Mouse (Mus musculus) retina, embryonic 14.5 days (tissue): Measurements from ENCODE around the gene Zic4.

Experiments
- DNase-seq: peaks from one replicate; pipeline ENCODE4 v3.0.0-alpha.2; 2015; ENCODE audit warnings: low spot score

Zic4 gene

DNA sequence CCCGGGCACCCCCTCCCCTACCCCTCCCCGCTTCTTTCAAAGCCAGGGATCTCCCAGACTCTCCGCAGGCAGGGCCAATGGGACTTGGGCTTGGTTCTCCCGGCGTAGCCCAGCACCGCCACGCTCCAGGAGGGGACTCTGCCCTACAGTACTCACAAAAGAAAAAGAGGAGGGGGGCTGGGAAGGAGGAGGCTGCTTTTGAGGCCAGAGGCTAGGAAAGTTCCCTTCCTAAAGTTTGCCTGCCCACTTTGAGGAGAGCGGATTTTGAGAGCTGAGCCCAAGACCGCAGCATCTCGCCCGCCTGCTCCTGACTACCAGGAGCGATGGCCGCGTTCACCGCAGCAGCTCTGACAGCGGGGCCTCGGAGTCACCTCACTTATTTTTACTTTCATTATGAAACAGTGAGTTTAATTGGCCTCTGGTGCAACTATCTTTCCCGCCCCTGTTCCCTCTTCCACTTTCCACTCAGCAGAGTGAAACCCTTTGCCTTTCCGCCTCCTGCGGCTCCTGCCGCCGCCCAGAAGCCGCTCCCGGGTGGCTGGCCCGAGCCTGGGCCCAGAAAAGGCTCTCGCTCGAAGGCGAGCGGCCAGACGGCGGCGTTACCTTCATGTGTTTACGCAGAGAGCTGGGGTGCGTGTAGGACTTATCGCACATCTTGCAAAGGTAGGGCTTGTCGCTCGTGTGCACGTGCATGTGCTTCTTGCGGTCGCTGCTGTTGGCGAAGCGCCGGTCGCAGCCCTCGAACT, at the start of gene Zic4:
Gene Zic4, plus strand, starts transcription at position 558 of the 746 bp plus-strand sequence.
- peak; percentile 82 for DNase-seq

DNA sequence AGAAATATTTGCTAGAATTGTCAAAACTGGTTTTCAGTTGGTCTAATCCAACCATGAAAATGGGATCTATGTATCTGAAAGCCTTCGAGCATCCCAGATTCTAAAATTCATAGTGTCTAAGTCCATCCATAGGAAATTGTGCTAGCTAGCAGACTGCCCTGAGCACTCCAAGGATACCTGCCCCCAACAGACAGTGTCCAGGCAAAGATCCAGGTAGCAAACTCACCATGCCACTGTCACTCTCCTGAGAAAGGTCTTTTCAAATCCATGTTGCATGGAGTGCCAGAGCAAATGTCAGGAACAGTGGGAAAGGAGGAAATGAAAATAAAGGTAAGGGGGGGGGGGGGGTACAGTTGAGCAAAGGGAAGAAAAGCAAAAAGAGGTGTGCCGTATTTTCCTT, 14.6 kb upstream of the Zic4 start:
- no peak for DNase-seq

DNA sequence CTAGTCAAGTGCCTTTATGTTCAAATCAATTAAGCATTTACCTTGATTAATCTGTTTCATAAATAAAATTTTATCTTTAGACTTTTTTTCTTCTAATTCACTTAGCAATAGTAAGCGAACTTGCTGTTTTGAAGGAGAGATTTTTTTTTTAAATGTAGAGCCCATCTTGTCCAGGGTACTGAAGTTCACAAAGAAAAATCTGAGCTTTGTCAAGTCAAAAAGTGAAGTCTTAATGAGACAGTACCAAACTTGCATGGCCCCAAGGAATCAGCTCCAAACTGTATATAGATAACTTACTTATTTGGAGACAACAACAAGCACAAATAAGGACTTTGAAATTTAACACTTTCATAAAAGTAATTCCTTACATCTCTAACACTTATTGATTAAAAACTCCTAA, 13.5 kb upstream of the Zic4 start:
- DNase-seq = no peak

DNA sequence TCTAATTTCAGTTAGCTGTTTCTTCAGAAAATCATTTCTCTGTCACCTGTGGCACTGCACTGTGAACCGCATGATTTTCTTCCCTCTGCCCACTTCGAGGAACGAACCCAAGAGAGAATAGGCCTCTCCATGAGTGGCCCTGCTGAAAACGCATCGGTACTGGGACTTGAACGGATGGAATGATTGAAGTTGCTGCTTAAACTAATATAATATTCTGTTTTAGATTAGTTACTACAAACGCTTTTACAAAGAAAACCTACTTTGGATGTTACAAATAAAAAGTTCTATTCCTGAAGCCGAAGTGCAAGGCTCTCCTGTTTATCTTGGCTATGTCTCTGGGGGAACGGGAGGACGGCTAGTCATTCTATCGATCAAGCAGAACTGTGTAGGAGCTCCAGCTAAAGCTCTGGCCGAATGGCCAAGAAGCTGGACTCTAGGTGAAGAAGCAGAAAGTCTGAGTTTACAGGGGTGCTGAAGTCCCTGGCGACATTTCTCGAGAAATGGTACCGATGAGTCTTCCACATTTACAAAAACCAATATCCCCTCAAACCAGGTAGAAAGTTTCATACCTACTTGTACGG, 11.9 kb upstream of the Zic4 start:
- peak; percentile 55 for DNase-seq

DNA sequence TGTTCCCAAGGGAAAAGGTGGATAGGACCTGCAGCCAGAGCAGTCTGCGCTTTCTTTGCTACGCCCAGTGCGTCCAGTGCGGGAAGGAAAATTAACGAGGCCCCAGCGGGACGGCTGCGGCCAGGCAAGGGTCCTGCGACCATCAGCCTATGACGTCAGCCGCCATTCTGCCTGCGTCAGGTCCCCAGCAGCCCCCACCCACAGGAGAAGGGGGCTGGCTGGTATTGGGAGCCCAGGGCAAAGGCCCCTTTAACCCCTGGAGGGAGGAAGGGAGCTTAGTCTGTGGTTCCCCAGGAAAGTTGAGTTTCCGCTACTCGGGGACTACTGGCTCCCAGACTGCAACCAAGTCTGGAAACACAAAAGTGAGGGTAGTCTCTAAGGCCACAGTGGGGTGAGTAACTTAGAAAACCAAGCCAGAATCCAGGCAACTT, 11.3 kb upstream of the Zic4 start:
- DNase-seq = peak; percentile 68

DNA sequence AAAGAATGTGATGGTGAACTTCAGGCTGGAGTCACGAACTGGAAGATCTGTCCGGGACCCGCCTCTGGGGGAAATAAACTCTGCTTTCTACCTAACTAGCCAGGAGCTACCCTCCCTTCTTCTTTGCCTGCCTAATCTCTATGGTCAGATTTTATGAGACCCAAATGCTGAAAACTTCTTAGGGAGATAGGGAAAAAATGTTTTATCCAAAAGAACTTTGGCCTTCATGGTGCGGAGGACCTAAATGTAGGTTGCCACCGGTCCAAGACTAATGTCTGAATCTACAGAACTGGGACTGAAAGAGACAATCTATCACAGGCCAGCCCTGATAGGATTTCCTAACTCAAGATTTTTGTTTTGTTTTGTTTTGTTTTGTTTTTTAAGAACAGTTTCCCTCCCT, 10.9 kb upstream of the Zic4 start:
- DNase-seq = no peak

DNA sequence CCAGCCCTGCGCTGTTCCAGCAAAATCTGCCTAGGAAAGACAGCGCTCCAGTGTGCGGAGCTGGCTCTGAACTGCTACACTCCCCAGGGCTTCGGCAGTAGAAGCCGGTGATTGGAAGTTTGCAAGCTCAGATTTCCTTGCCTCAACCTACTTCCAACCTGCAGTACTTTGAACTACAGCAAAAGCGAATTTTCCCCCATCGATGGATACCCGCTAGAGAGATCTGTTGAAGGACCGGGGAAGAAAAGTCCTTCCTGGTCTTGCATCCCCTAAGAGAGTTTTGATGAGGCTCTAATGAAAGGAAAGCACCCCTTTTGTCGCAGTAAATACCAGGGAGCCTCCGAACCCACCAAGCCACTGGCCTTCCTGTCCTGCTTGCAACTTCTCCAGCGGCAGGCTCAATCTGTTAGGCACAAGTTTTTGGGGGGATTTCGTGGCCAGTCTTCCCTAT, 10.2 kb upstream of the Zic4 start:
- peak; percentile 48 for DNase-seq

DNA sequence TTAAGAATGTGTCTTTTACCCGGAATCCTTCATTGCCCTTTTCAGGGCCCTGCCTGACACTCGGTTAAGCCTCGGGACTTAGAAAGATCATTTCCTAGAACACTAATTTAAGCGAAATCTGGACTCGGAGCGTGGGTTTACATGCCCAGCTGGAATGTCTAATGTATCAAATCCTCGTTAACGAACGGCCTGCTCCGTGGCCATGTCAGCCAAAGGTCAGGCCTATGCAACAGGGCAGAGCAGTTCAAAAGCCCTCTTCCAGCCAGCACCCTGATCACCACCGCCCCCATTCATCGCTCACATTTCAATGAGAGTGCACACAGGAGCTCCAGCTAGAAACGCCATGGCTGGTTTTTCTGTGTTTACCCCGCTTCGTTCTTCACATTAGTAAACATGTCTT, 9.4 kb upstream of the Zic4 start:
- DNase-seq = peak; percentile 63

DNA sequence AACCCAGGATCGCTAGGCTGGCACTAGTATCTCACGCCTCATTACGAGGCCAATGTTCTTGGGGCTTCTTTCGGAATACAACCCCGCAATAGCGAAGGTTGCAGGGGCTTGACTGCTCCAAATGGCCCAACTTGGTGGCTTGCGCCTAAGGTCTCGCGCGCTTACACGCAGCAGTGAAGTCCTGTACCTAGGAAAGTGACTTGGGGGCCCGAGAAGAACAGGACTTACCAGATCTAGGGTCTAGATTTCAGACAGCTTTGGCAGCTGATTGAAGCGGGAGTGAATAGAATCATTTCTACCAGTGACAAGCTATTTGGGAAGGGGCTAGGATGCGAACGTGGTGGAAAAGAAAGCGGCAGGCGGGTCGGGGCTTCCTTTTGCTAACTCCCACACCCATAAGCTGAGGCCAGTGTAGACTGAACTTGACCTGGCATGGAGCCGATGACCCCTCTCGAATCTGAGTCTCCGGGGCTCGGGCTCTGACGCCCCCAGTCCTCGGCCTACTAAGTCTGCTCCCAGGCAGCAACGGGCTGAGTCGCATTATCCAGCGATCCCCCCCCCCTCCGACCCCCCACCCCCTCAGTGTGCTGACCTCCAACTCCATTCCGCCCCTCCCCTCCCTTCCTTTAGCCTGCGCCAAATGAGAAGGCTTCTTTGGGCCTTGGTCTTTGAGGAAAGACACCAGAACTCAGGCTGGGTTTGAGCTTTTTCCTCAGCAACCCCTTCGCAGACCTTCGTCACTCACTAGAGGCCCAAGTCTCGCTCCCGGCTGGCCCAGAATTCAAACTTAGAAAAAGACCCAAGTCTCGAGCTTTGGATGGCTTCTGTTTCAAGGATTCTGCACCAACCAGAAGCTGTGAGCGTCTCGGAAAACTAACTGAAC, 8.4 kb upstream of the Zic4 start:
- peak; percentile 51 for DNase-seq

DNA sequence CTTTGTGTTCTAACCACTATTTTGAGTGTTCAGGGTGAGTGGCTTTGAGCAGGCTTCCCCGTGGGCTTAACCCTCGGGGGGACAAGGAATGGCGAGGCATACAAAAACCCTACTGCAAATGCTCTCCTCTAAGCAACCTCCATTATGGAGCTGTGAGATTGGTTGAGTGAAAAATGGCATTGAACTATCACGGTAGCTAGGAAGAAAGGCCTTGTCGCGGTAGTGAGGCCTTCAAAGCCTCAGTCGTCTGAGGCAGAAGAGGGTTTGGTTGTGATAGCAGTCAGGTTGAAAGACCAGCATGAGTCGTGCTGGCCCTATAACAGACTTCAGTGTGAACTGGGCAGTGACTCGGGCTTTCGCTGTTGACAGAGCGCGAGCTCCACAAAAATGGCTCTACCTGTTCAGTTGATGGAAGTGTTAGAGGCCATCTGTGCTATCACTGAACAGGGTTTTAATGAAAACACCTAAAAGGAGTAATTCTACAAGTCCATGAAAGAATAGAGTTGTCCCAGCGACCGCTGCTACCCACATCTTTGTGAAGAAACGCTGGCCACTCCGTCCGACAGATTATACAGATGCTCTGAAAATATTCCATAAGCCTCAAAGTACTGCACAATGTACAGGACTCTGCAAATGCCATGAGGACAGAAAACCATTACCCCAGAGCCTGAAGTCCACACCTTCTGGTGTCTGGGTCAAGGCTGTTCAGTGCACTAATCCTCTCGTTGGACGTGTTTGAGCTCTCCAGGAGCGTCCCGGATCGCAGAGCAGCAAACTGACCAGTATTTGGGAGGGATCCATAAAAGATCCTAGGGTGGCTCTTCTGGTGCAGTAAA, 7.6 kb upstream of the Zic4 start:
- DNase-seq = no peak

DNA sequence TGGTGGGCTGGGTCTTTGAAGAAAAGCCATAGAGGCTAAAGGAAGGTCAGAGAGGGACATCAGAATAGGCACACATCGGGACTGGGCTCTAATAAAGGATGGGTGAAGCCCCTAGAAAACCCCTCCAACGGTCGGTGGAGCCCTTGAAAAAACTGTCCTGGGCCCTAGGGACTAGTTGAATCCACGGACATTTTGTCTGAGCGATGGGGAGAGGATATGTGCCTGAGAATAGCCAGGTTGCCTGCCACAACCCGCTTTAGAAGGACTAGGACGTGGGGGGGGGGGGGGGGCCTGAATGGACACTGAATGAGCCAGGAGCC, 7.0 kb upstream of the Zic4 start:
- DNase-seq = peak; percentile 56

DNA sequence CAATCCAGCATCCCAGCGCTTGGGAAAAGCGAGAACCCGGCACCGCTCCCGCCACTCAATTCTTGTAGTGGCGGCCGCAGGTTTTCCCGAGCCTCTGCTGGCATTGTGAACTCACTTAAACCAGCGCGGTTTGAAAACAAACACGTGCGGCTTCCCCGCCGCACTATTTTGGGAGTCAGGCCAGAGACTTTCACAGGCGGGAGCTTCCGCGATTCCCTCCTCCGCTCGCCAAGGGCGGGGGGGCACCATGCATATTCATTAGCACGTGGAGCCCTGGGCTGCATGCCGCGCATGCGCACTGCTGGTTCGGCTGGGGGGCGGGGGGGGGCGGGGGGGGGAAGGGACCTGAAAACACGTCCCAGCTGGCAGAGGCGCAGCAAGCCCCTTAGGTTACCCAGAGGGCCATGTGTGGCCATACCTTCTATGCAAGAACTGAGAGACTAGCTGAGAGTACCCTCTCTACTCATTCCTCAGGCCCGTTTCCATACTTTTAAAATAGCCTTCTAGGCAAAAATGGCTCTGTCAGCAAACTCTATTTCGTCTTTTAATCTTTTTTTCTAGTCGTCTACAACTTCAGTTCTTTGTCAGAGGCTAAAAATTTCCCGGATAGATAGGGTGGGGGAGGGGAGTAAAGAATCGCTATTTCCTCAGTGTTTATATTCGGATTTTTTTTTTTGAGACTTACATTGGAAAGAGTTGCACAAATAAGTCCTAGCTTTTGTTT, 6.4 kb upstream of the Zic4 start:
- DNase-seq = peak; percentile 79

DNA sequence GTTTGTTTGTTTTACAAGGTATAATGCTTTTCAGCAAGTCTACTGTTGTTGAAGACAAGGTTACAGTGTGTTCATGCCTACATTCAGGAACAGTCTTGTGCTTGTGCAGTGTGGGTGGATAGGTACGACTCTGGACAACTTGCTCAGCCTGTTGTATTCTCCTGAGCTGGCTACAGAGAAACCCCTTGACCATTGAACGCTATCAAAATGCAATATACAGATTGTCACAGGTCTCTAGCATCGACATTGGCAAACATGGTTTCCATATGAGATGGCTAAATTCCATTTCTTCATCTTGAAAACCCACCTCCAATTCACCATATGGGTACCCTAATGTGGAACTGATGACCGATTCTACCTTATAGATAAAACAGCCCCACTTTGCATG, 5.9 kb upstream of the Zic4 start:
- no peak for DNase-seq

DNA sequence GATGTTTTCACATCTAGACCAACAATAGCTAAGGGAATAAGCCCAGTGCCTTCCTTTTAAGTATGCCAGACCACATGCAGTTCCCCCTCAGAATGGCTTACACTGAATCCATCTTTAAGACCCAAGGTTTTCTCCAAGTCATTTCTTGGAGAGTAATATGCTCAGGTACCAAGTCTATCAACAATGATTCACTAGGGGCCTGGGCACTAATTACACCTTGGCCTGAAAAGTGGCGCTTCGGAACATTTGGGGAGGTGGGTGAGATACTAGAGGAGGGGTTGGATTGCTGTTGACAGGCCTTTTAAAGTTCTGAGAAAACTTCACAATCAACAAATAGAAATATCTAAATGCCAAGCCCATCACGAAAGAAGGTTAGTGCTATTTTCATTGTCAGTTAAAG, 4.9 kb upstream of the Zic4 start:
- no peak for DNase-seq

DNA sequence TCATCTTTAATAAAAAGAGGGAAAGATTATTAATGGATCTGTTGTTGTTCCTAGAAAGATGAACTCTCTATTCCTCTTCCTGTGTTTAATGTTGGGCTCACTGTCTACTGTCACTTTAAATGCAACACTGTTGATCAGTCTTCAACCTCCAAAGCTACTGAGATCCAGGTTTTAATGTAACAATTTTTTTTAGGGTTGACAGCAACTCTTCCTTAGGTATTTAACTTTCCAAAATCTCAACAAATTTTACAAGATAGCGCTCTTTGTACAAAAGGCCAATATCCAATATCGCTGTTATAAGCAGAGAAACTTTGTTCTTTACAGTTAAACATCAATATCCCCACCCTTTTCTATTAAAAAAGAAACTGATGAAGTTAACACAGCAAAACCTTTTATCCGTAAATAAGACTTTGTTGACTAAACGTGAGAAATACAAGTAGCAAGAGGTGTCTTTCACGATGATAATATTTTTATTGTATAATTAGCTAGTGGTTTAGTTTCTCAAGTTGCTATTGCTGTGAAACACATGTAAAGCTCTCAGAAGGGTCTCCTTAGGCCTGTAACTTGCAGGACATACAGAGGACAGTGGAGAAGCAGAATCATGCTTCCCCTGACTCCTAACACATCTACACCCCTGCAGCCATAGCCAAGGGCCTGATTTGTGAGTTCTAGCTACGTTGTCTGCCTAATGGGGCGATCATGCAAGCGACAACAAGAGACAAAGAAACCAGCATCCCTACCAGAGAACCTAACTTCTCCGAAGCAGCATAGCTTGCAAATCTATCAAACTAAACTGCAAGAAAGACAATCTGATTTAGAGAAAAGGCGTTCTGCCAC, 3.1 kb upstream of the Zic4 start:
- DNase-seq = peak; percentile 54

DNA sequence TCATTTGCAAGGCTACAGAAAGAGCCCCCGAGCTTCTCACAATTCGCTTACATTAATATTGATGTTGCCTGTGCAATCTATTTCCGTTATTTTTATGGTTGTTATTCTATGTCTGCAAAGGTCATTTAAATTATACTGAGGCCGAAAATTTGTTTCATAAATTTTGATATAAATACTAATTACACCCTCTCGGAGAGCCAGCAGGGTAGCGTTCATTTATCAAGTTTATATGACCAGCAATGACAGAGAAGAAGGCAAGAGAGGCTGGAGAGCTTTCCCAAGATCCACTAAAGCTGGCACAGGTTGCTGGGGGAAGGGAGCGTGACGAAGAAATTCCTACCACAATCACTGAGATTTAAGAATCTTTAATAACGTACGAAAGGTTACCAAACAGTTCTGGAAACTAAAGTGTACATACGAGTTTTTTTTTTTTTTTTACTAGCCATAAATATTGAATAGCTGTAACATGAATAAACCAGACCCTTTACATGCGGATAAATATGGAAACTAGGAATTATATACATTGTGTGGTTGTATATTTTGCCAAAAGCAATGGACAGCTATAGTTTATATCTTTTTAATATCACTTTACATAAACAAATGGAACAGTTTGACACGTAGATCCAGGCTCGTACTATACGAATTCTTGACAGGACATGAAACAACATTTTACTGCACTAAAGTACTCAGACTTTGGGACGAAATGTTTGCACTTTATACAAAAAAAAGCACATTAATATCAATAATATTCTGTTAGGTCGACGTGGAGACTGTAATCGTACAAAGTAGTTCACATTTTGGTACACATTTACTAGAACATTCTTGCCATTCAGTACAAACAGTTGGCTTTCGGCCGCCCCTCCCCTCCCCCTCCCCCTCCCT, 1.8 kb upstream of the Zic4 start:
- DNase-seq = peak; percentile 55

DNA sequence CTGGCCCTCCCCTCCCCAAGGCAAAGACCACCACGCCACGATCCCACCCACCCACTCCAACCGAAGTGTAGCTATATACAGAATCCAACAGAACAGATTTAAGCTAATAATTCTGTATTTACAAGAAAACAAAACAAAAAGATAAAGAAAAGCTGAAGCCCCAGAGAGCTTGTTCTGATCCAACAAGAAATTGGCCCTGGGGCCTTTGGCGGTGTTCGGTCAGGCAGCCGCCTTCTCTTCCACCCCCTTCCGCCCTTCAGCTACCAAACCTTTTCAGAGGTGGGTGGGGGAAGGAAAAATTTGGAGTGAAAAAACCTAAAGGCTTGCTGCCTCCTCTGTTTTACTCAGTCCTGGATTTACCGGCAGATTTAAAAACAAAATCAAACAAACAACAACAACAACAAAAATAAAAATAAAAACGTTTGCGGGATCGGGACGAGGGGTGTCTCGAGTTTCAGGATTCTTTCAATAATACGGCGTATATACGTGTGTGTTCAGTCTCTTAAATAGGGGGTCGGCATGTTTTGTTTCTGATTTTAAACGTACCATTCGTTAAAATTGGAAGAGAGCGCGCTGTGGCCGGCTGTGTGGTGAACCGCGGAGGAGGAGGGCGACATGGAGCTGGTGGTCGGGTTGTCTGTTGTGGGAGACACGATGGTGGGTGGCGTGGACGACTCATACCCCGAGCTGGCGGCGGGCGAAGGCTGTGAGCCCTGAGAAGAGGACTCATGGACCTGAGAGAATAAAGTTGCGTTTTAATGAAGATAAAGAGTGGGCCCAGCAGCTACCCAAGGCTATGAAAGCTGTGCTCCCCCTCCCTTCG, 969 bp upstream of the Zic4 start:
- peak; percentile 63 for DNase-seq

DNA sequence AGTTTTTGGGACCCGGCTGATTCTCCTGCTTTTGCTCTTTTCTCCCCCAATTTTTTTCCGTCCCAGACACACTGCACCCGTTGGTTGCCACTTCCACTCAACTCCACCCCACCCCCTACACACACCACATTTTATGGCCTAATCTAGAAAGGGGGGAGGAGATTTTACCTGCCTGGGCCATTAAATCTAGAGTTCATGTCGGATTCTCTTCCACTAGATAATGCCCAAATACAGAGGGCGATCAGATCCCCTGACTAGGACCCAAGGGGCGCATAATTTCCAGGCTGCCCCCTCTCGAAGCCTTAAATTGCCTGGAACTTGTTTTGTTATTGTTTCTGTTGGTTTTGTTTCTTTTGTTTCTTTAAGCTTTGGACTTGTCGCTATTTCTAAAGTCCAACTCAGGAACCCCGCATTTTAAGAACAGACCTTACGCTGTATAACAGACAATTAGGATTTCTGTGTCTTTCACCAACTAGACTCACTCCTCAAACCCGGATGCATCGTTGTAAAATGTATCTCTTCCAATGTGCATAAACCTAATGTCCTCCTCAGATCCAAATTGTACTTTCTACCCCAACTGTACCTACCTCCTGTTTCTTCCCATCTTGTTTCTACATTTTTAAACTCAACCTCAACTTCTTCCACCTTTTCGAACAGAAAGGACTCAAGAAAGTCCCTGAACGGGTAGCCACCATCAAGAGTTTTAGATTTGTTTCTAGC, 958 bp downstream of the Zic4 start:
- peak; percentile 53 for DNase-seq
